Mouse (Mus musculus) kidney, postnatal 4 days (tissue): Measurements from ENCODE around the gene Tanc2.
A peak's percentile ranks its signal among the peaks of the same experiment; 100 is the strongest.

ENCODE experiments used
- DNase-seq, 2 experiments: peaks; one replicate each; pipeline ENCODE4 v3.0.0; 2021; ENCODE audit warnings: mixed read lengths in 2 of 2

Tanc2 gene

DNA sequence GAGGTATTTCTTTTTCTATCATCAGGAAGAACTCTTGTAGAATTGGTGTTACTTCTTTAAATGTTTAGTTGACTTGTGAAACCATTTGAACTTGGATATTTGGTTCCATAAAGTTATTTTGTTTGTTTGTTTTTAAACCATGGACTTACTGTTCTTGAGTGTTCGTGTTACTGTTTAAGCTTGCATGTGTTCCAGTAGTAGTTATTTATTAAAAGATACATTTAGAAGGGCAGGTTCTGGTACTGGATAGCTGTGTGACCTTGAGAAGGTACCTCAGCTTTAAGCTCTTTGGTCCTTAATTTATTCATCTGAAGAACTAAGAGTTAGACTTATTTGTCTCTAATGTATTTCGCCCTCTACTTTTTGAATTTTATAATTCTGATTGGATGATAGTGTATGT, 64.8 kb downstream of the Tanc2 start:
- no peak for DNase-seq

DNA sequence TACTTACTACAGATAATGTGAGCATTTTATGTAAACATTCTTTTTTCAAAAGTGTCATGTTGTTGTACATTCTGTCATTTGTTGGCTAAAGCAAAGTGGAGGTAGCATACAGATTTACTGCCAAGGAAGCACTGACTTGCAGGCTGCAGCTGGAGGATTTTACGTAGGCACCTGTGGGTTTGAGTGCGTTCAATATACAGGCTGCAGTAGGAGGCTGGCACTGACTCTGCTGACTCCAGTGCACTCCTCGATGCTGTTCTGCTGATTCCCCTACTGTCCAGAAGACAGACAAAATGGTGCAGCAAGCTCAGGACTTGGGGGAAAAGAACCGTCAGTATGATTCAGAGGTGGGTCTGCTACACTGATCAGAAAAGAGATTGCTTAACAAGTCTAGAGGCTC, 65.5 kb downstream of the Tanc2 start:
- DNase-seq, result no peak

DNA sequence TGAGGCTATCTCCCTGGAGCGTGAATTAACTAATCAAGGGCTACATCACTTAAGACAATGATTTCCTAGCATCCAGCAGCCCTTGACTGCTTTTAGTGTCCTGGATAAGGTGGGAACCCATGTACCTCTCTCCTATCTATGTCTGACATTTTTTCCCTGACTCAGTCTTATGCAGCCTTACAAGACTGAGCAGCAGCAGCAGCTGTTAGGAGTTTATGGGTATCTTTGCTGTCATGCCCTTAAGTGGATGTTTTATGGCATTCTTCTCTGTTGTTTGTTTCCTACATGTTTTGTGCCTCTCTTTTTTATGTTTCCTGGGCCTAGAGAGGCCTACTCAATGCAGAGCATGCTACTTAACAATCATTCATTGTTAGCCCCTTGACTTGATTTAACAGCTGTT, 78.1 kb downstream of the Tanc2 start:
- DNase-seq, result no peak

DNA sequence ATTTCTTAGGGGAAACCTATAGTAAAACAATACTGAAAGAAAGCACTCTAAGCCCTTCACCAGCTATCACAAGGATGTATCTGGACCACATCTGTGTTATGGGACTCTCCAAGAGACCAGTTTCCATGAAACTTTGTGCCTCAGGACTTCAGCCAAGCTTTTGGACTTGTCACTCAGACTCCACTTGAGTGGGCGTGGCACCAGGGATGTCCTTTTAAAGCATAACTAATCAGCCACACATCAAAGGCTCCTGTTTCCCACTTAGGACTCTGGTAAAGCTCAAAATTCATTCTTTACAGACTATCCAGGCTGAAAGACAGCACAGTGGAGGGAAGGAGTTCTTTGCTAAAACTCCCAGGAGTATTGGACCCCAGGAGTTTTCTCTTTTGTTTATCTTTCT, 89.2 kb downstream of the Tanc2 start:
- no peak for DNase-seq

DNA sequence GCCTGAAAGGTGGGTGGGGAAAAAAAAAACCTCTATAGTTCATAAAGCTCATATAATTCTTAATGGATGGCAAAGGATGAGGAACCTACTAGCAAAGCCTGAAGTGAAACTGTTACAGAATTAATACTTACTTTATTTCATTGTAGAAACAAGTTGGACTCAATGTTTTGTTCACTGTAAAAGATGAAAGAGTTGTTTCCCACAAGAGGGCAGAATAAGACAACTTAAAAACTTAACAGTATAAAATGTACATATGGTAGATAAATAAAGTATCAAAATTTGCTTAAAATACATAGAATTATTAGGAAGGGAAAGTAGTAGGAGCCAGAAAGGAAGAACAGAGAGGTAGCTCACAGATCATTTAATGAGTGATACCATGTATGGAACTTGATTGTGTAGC, 95.0 kb downstream of the Tanc2 start:
- no peak for DNase-seq

DNA sequence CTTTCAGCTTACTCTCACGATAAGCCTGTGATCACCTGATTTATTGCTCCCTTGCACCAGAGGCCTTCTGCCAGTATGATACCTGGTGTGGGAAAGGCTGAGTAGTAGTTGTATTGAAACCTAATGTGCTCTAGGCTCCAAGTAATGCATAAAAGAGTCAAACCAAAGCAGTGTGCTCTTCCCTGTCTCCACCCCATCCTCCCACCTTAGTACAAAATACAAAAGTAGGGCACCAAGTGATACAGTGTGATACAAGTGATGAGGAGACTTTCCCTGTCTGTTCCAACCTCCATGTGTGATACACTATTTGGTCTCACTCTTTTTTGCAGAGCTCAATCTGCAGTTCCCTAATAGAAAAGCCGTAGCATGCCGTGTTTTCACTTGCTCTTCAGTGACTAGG, 110.7 kb downstream of the Tanc2 start:
- no peak for DNase-seq

DNA sequence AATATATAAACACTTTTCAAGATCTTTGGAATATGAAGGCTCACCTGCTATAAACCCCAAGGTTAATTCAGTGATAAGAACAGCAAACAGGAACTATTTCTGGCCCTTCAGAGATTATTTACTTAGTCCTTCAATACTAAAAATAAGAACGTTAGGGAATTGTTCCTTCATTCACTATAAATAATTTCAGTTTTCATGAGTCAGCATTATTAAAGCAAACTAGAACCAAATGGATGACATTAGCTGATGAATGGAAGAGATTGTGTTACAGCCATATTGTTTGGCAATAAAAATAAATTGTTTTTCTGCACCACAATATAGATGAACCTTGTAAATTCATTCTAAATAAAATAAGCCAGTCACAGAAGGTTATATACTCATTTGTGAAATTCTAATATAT, 129.9 kb downstream of the Tanc2 start:
- no peak for DNase-seq

DNA sequence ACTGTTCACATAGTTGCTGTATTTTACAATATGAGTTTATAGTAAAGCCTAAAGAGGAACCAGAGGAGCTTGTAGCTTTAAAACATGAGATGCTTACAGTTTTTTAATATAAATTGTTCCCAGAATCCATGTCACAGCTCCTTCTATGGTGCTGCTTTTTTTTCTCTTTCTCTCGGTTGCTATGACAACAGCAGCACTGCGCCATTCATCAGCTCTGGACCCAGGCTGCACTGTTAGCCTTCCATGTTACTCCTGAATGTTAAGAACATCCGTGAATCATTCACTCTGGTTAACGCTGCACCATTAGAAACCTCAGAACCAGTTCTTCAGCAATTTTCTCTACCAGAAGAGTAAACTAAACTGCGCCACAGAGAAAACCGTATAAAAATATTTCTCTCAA, 141.8 kb downstream of the Tanc2 start:
- DNase-seq, result no peak

DNA sequence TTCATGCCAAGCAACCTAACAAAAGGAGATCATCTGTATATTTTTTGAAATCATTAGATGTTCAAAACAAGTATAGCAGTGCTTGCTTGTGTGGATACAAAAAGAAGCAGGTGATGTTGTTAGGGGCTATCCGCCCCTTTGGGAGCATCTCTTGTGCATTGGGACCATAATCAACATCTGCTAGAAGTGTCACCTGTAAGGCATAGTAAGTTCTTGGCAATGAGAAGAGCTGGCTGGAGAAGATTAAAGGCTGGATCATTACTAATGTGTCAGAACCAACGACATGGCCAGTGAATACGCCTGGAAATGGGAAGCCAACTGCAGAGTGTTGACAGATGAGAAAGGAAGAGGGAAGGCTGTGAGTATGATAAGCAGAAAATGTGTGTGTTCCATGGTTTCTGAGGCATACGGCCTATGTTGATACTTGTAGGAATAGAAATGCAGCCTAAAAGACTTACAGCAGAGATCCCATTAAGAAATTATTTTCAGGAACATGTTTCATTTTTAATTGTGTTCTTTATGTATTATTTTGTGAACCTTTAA, 142.3 kb downstream of the Tanc2 start:
- DNase-seq, result no peak

DNA sequence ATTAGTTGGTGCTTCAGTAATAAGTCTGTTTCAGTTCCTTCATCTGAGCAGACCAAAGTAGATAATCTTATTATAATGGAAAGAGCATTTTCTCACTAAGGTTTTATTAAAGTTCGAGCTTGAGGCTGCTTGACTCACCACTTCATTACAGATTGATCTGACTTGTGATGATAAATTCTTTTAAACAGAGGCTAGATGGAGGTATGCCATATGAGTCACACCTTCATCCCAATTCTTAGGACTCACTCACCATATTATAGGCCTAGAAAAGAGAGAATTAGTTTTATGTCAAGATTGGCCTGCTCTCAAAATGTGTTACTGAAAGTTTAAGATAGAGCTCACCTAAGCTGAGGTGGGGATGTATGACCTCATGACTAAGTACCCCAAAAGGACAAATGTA, 153.4 kb downstream of the Tanc2 start:
- DNase-seq, result no peak

DNA sequence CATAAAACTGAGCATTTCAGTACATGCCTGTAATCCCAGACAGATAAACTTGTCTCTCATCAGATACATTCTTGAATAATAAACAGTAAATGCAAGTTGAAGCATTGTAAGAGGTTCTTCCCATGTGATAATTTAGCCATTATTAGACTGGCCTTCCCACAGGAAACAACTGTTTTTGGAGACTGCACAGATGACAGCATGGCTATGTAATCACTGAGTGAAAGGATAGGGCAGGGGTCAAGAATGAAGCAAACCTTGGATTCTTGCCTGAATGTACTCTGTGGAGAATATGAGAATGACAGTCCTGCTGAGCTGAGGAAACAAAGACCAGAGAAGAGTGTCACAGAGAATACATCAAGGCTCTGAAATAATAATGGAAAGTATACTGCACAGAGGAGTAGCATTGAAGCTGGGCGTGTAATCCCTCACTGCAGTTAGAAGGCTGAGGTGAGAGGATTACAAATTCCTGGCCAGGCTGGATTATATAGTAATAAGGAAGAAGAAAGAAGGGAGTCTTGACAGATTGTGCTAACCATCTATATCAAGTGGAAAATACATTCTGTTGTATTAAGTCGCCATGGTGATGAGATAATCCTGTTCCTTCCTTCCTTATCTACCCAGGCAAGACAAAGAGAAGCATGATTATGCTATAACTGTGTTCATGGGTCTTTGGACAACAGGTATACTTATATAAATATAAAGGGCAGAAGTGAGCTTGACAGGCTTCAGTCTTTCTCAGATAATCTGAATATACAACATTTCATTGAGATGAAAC, 159.7 kb downstream of the Tanc2 start:
- DNase-seq, result peak in 1 of 2 experiments; percentile 6

DNA sequence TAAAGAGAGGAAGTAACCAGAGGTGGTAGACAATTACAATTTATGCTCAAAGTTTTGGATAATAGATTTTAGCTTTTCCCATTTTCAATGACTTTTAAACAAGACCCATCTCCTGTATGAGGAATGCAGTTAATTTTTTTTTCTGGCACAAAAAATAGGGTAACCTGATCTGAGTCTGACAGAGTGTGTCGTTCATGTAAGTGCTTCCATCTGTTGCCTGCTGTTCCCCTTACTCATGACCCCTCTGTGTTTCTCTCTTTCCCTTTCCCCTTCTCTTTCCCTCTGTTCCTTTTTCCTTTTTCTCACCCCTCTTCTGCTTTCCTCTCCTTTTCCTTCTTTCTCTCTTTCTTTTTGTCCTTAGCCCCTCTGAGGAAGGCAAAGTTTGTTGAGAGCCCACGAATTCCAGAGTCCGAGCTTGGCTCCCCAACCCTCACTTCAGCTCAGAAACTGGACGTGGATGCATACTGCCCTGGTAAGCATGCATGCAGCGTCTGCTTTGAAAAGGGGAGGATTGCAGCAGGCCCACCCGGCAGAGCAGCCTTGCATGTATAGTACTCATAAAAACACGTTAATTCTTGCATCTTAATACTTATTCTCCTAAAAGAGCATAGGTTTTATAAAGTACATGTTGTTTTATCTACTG, 168.9 kb downstream of the Tanc2 start:
- no peak for DNase-seq

DNA sequence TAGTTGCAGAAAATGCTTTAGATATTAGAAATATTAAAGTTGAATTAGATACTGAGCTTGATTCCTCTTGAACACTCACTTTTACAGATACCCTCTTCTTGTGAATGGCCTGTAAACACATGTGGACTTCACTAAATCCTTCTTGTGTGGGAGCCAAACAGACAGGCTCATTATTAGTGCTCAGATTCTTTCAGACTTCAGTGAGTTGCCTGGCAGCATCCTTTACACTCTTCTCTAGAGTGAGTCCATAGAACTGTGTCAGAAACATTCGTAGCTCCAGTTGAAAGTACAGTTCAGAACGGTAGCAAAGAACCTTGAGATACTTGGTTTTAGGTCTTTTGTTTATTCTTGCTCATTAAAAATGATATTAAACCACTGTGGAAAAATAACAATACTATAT, 169.6 kb downstream of the Tanc2 start:
- DNase-seq, result no peak

DNA sequence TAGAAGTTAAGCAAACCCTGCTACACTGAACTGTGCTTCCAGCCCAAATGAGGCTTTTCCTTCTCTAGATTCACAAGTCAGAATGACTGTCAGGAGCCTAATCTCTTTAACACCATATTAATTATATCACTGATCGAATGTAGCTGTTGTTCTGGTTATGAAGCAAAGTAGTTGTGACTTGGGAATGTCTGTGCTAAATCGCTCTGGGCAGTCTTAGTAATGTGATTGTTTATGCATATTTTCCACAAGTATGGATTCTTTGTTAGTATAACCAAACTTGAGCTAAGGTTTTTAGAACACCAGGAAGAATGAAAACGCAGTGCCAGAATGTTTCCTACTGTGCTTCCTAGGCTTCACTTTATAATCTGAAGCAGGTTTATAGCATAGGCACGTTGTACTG, 170.6 kb downstream of the Tanc2 start:
- no peak for DNase-seq

DNA sequence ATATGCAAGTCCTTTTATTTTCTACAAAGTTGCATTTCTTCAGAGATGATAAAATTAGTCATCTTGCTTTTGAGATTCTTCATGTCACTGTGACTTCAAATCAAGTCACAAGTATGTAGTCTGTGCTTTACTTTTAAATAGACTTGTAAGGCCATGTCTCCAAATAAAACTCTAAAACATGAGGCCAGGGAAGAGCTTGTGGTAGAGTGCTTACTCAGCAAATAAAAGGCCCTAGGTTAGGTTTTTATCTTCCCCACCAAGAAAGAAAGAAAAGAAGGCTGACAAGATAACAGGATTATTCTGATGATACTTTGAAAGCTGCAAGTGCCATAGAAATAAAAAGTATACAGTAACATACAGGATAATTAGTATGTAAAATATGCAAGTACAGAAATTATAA, 188.0 kb downstream of the Tanc2 start:
- no peak for DNase-seq

DNA sequence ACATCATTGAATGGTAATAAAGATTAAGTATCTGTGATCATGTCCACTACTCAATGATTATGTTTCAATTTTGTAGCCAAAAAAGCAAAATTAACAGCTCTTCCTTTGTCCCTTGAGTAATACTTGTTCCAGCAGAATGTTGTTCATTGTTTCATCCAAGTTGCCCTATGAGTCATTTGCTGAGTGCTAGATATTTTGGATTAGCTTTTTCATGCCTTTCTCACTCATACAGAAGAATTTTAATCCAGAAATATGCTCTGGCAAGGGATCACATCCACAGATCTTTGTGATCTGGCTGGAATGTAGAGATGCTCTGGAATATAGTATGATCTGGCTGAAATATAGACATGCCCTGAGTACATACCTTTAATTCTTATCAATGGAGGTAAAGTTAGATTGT, 202.7 kb downstream of the Tanc2 start:
- DNase-seq, result no peak

DNA sequence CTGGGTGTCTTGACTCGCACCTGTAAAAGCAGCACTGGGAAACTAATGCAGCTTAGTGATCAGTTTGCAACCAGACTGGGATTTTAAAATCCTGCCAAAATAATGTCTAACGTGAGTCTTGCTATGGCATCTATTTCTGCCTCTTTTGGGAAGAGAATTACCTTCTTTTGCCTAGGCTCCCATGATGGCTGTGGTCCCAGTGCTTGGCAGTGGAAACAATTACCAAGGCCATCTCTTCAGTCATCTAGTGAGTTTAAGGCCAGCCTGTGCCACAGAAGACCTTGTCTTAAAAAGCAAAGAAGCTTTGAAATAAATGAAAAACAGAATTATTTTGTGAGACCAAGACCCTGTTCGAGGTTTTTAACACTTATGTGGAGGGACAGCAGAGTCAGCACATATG, 213.9 kb downstream of the Tanc2 start:
- DNase-seq, result no peak

DNA sequence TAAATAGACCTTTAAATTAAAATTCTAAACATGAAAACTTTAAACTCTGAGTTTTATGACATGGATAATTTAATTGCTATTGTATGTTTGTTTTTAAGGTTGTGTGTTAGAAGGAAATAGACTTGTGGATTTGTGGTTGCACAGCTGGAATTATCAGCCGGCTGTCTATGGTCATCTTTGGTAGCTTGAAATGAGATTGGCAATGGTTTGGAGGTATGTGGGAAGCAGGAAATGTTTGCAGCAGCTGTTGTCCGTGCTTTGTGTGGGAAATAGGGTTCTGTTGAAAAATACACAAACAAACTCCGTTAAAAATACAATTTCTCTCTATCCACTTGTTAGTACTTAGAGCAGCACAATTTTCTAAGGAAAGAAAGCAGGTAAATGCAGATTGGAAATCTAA, 215.0 kb downstream of the Tanc2 start:
- no peak for DNase-seq

DNA sequence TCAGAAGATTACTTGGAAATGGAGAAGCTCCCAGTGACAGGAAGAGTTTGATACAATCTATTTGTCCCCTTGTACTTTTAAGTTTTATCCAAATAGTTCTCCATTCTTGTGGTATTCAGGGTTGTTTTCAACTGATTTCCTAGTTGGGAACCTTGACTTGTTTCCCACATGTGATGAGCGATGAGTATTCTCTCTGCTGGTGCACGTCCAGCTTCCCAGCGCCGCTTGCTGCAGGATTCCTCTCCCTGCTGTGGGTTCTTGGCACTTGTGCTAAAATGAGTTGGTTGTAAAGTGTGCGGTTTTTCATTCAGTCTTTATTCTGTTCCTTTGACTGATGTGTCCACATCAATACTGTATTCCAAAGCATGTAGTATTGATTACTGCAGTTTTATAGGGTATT, 217.3 kb downstream of the Tanc2 start:
- DNase-seq, result no peak

DNA sequence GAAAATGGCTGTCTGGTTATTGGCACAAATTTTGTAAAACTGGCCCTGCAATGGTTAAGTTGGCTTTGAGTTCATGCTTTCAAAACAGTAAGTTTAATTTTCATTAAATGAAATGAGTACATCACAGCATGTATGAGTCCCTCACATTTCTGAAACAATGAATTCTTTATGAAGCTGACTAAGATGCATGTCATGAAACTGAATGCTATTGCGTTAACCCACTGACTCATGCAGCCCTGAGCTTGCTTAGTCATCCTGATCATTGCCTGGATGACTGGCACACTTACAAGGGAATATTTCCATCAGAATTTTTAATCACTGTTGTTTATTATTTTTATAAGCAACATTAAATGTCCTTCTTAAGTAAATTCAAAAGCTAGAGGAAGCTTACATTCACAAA, 233.5 kb downstream of the Tanc2 start:
- DNase-seq, result no peak

DNA sequence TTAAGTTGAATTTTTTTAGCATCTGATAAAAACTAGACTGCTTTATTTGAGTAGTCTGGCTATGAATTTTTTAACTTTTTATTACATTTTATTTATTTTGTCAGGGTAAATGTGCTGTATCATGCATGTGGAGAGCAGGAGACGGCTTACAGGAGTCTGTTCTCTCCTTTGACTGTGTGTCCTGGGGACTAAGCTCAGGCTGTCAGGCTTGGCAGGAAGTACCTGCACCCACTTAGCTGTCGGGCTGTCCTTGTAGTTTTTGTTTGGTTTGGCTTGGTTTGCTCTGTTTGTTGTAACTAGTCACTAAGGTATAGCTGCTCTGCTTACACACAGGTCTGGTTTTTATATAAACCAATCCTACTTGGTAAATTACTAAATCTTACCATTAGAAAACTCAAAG, 234.0 kb downstream of the Tanc2 start:
- no peak for DNase-seq

DNA sequence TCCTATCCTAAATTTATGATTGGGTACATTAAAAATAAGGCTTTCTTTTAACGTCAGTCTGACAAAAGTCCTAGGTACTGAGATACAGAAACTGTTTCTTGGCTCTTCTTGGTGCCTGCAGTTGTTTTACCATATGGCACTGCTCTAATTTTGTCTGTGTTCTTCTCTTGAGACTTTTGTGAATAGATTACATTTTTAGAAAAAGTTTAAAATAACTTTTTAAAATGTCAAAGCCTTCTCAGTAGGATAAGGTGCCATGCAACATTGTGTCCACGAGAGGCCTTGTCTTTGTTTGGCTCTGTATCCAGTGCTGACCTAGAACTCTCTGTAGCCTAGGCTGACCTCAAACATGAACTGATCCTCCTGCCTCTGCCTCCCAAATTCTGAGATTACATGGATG, 238.4 kb downstream of the Tanc2 start:
- DNase-seq, result no peak

DNA sequence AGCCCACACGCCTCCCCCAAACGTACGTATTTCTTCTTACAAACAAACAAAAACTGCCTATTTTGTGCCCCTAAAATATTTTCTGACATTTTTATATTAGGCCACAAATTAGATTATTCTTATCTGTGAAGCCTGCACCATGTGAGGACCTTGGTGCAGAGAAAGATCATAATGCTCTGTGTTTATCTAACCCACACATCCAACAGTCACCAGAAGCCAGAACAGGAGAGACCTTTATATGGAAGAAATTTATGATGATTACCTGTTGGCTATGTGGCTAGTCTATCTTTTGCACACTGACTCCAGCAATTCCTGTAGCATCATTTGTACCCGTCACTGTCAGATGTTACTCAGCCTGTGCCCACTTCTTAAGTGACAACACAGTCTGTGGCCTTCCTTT, 245.4 kb downstream of the Tanc2 start:
- DNase-seq, result no peak

DNA sequence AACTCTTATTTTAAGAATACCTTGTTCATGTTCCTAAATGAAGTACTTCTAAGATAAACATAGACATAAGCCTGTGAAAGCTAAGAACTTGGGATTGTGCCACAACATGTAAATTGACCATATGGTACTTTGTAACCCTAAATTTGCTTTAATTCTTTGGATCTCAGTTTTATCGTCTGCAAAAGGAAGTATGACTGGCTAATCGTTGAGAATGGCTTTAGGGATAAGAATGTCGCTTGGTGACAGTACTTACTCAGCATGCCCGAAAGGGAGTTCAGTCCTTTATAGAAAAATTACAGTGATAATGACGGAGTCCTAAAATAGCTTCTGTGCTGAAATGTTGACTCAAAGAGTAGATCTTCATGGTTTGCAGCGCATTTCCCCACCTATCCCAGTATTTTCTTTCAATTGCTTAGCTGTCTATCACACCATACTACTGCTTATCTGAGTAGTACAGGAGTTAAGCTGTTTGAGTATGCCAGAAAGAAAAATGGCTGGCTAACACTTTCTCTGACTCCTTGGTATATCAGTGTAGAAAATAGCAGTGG, 246.6 kb downstream of the Tanc2 start:
- DNase-seq, result no peak
